Mouse (Mus musculus) hematopoietic stem cell, adult 5-6 weeks (primary cell): ENCODE data around the gene Nisch. TPM values are rescaled to one million over a fixed set of nuclear protein-coding genes. Genes with fewer than 3 reads are reported as not detected.
A peak's percentile ranks its signal among the peaks of the same experiment; 100 is the strongest.

Source experiments
- ATAC-seq, 2 experiments: fragments of 125-278 bp in 1 of 2; replicated peaks in 1 of 2; 2 replicates each; pipeline ENCODE4 v1.8.0; 2016 to 2017; ENCODE audit warnings: inconsistent platforms in 2 of 2, mild to moderate bottlenecking in 2 of 2, moderate number of reproducible peaks in 2 of 2, low read depth in 1 of 2, moderate TSS enrichment in 1 of 2; ENCODE audit not compliant: low FRiP score in 2 of 2, poor library complexity in 2 of 2, severe bottlenecking in 2 of 2, insufficient read depth in 1 of 2, low TSS enrichment in 1 of 2
- total RNA-seq: library from RNA; stranded (forward); fragments of 172-1452, 232-1000 nt; gene quantifications from 2 replicates; pipeline ENCODE4 v1.2.3, GENCODE M21; 2017

Gene Nisch
- total RNA-seq, 1 experiment from 2014 or later = 101 TPM

- ATAC-seq = no peak
Measured at GRCm38 (mm10) chr14:31199599-31199998, 17.1 kb downstream of the Nisch start.

GRCm38 (mm10) chr14:31197547-31198516 lies 18.9 kb downstream of the Nisch start:
- no peak for ATAC-seq

GRCm38 (mm10) chr14:31195968-31196367 lies 20.8 kb downstream of the Nisch start:
- peak; percentile 49 to 55; a peak in 2 of 4 replicates for ATAC-seq

GRCm38 (mm10) chr14:31195521-31195920 lies 21.2 kb downstream of the Nisch start:
- no peak for ATAC-seq

- peak; percentile 73 to 76 for ATAC-seq
Measured at GRCm38 (mm10) chr14:31194891-31195513, 21.7 kb downstream of the Nisch start.

GRCm38 (mm10) chr14:31194441-31194840 lies 22.3 kb downstream of the Nisch start:
- no peak for ATAC-seq

- ATAC-seq = no peak
Measured at GRCm38 (mm10) chr14:31193791-31194190, 23.0 kb downstream of the Nisch start.

GRCm38 (mm10) chr14:31191936-31192335 lies 24.8 kb downstream of the Nisch start:
- no peak for ATAC-seq

- ATAC-seq = no peak; a peak in 1 of 4 replicates
Measured at GRCm38 (mm10) chr14:31189348-31189747, 27.4 kb downstream of the Nisch start.

GRCm38 (mm10) chr14:31188771-31189181 lies 28.0 kb downstream of the Nisch start:
- peak in 1 of 2 experiments; percentile 46; a peak in 1 of 4 replicates for ATAC-seq

GRCm38 (mm10) chr14:31186656-31187055 lies 30.1 kb downstream of the Nisch start:
- no peak for ATAC-seq

GRCm38 (mm10) chr14:31184195-31184594 lies 32.6 kb downstream of the Nisch start:
- ATAC-seq = no peak

GRCm38 (mm10) chr14:31183541-31183940 lies 33.2 kb downstream of the Nisch start:
- no peak for ATAC-seq

GRCm38 (mm10) chr14:31182786-31183290 lies 33.9 kb downstream of the Nisch start:
- ATAC-seq = no peak

- ATAC-seq = no peak
Measured at GRCm38 (mm10) chr14:31181512-31181911, 35.2 kb downstream of the Nisch start.

GRCm38 (mm10) chr14:31179677-31180365 lies 36.9 kb downstream of the Nisch start:
- no peak for ATAC-seq

GRCm38 (mm10) chr14:31177715-31178114 lies 39.0 kb downstream of the Nisch start:
- ATAC-seq = no peak

GRCm38 (mm10) chr14:31177287-31177686 lies 39.5 kb downstream of the Nisch start:
- ATAC-seq = no peak
